Mouse (Mus musculus) adrenal gland, postnatal 0 days (tissue): ENCODE results near the gene Fyttd1. TPM values are rescaled to one million over a fixed set of nuclear protein-coding genes. Genes with fewer than 3 reads are reported as not detected.

Experiments used
- polyA plus RNA-seq: library from polyadenylated mRNA; unstranded; fragments of >200 nt; fragmentation: Nextera tagmentation; extraction: Ambion mirVana; gene quantifications from 2 replicates; pipeline ENCODE4 v1.2.1, GENCODE M21; 2015

Gene Fyttd1
- 72.0 and 94.7 TPM in 2 replicates for polyA plus RNA-seq

GRCm38 (mm10) chr16:32877343-32878156 is at the start of gene Fyttd1, which contains the start of gene Rubcn:
Fyttd1 (plus strand) TSS chr16:32877500.
Rubcn (minus strand) TSS chr16:32877766.

GRCm38 (mm10) chr16:32913937-32914881 is 36.9 kb downstream of the Fyttd1 start, which contains the start of gene Lrch3:
Lrch3 (plus strand) TSS chr16:32914100.

Other genes with a start within 250 kb of the Fyttd1 start
- gene Tnk2, start 233.6 kb upstream of the Fyttd1 start, polyA plus RNA-seq: 6.7 and 7.7 TPM in 2 replicates
- 0.17 TPM in 1 of 2 replicates, not detected in the other for gene Muc4, start 141.6 kb upstream of the Fyttd1 start, polyA plus RNA-seq
- gene Muc20, start 80.1 kb upstream of the Fyttd1 start, polyA plus RNA-seq: 0.08 and 0.58 TPM in 2 replicates
- not detected in 2 replicates for gene Smbd1, start 67.0 kb upstream of the Fyttd1 start, polyA plus RNA-seq
- 9.4 and 12.3 TPM in 2 replicates for gene Rubcn, start 266 bp downstream of the Fyttd1 start, polyA plus RNA-seq
- gene Lrch3, start 36.6 kb downstream of the Fyttd1 start, polyA plus RNA-seq: 11.2 and 11.7 TPM in 2 replicates
- 1.8 and 2.1 TPM in 2 replicates for gene Iqcg, start 178.7 kb downstream of the Fyttd1 start, polyA plus RNA-seq
- 1,430 and 2,258 TPM in 2 replicates for gene Rpl35a, start 179.0 kb downstream of the Fyttd1 start, polyA plus RNA-seq
- 1.1 and 6.3 TPM in 2 replicates for gene Lmln, start 185.0 kb downstream of the Fyttd1 start, polyA plus RNA-seq